Comparison of ENCODE assay signal across 8 mouse cellular contexts in genomic region chr4:129622803-129623535, GRCm38 (mm10). TPM values are rescaled to one million over a fixed set of nuclear protein-coding genes. Genes with fewer than 3 reads are reported as not detected.
DNase-seq lines count a peak whose midpoint lies in the region; ATAC-seq lines count a peak whose summit lies in the region.

No protein-coding gene starts in this region.

- no peak for DNase-seq in kidney, adult 18-20 months
- DNase-seq in cerebellum, postnatal 10 days, result peak; percentile 41 to 55
- DNase-seq in midbrain, embryonic 14.5 days, result no peak
- DNase-seq in thymus, postnatal 25 days, result no peak
- DNase-seq in Muller cell, postnatal 12 days (ENCODE audit: inconsistent ontology term), result no peak

- H3K9me3 ChIP-seq in kidney, embryonic 16.5 days (ENCODE audit: low read length), result no peaks in the 10 kb centered on the region
- no peaks in the 10 kb centered on the region for H3K9me3 ChIP-seq in hindbrain, embryonic 12.5 days (replicated peaks)
- no peaks in the 10 kb centered on the region for H3K9me3 ChIP-seq in midbrain, embryonic 14.5 days (ENCODE audit: control insufficient read depth, low read length)

- 17% methylated on average over 8 of the region's 8 CpGs for WGBS in kidney, embryonic 16.5 days
- 23% methylated on average over 8 of the region's 8 CpGs for whole genome bisulfite sequencing in hindbrain, embryonic 12.5 days
- 22% methylated on average over 8 of the region's 8 CpGs for WGBS in midbrain, embryonic 14.5 days

- peak overlapping the region; percentile 82 for H3K4me3 ChIP-seq in kidney, embryonic 16.5 days (ENCODE audit: low read length)
- peak overlapping the region; percentile 59 for H3K4me3 ChIP-seq in hindbrain, embryonic 12.5 days
- peak overlapping the region; percentile 65 for H3K4me3 ChIP-seq in midbrain, embryonic 14.5 days (replicated peaks; ENCODE audit: low read depth, low read length)

- peak overlapping the region; percentile 81 for H3K4me2 ChIP-seq in kidney, embryonic 16.5 days (replicated peaks; ENCODE audit: low read depth, low read length)
- H3K4me2 ChIP-seq in hindbrain, embryonic 12.5 days (replicated peaks), result peak overlapping the region; percentile 69
- H3K4me2 ChIP-seq in midbrain, embryonic 14.5 days (ENCODE audit: low read length), result peak overlapping the region; percentile 70

- H3K27ac ChIP-seq in kidney, embryonic 16.5 days (ENCODE audit: low read length), result peak overlapping the region; percentile 93
- H3K27ac ChIP-seq in hindbrain, embryonic 12.5 days, result peak overlapping the region; percentile 94
- peak overlapping the region; percentile 94 for H3K27ac ChIP-seq in midbrain, embryonic 14.5 days (replicated peaks; ENCODE audit: low read depth, low read length)

- ATAC-seq in kidney, embryonic 16.5 days (ENCODE audit: low FRiP score, low TSS enrichment), result no peak
- ATAC-seq in hindbrain, embryonic 12.5 days (ENCODE audit: low FRiP score), result no peak
- no peak for ATAC-seq in midbrain, embryonic 14.5 days (ENCODE audit: low FRiP score, low TSS enrichment)
- no peak for ATAC-seq in CD4-positive, CD25-positive, alpha-beta regulatory T cell, adult 4 months

- peak overlapping the region; percentile 90 for H3K9ac ChIP-seq in kidney, embryonic 16.5 days (replicated peaks; ENCODE audit: low read length)
- H3K9ac ChIP-seq in hindbrain, embryonic 12.5 days, result peak overlapping the region; percentile 80
- peak overlapping the region; percentile 73 for H3K9ac ChIP-seq in midbrain, embryonic 14.5 days (replicated peaks; ENCODE audit: low read length)

- peaks cover 41% of the 10 kb centered on the region for H3K4me1 ChIP-seq in kidney, embryonic 16.5 days (ENCODE audit: insufficient read depth, low read length)
- peaks cover 38% of the 10 kb centered on the region for H3K4me1 ChIP-seq in hindbrain, embryonic 12.5 days
- peaks cover 36% of the 10 kb centered on the region for H3K4me1 ChIP-seq in midbrain, embryonic 14.5 days (ENCODE audit: control insufficient read depth, insufficient read depth, low read length)

- no peaks in the 10 kb centered on the region for H3K27me3 ChIP-seq in kidney, embryonic 16.5 days (ENCODE audit: insufficient read depth, low read length)
- no peaks in the 10 kb centered on the region for H3K27me3 ChIP-seq in hindbrain, embryonic 12.5 days
- H3K27me3 ChIP-seq in midbrain, embryonic 14.5 days (ENCODE audit: control insufficient read depth, insufficient read depth, low read length), result no peaks in the 10 kb centered on the region

- peaks cover 24% of the 10 kb centered on the region for H3K36me3 ChIP-seq in kidney, embryonic 16.5 days (ENCODE audit: insufficient read depth, low read length)
- peaks cover 17% of the 10 kb centered on the region for H3K36me3 ChIP-seq in hindbrain, embryonic 12.5 days
- H3K36me3 ChIP-seq in midbrain, embryonic 14.5 days (ENCODE audit: control insufficient read depth, insufficient read depth, low read length), result peaks cover 24% of the 10 kb centered on the region

RNA-seq across cellular contexts. Expression of gene Ccdc28b, which starts 0.8 kb away (rescaled TPM):
- 64.1 and 71.7 TPM in 2 replicates for polyA plus RNA-seq in kidney, embryonic 16.5 days (2015; fragmentation: Nextera tagmentation; extraction: Ambion mirVana)
- 85.9 and 91.5 TPM in 2 replicates for polyA plus RNA-seq in hindbrain, embryonic 12.5 days (2016; fragmentation: Nextera tagmentation; extraction: Ambion mirVana)
- 127 and 147 TPM in 2 replicates for polyA plus RNA-seq in midbrain, embryonic 14.5 days (2014; fragmentation: Nextera tagmentation; extraction: Ambion mirVana)
- polyA plus RNA-seq in CD4-positive, CD25-positive, alpha-beta regulatory T cell, adult 4 months (2017; shearing (Covaris generic)), result 10 to 100 TPM; 28.6 to 39.5 TPM

RNA-seq across cellular contexts. Expression of gene Iqcc, which starts 4.1 kb away (rescaled TPM):
- polyA plus RNA-seq in kidney, embryonic 16.5 days (2015; fragmentation: Nextera tagmentation; extraction: Ambion mirVana), result 34.8 and 38.2 TPM in 2 replicates
- polyA plus RNA-seq in hindbrain, embryonic 12.5 days (2016; fragmentation: Nextera tagmentation; extraction: Ambion mirVana), result 30.0 and 31.8 TPM in 2 replicates
- 25.0 and 28.0 TPM in 2 replicates for polyA plus RNA-seq in midbrain, embryonic 14.5 days (2014; fragmentation: Nextera tagmentation; extraction: Ambion mirVana)
- polyA plus RNA-seq in CD4-positive, CD25-positive, alpha-beta regulatory T cell, adult 4 months (2017; shearing (Covaris generic)), result 10 to 100 TPM; 48.4 to 68.7 TPM

RNA-seq across cellular contexts. Expression of gene Dcdc2b, which starts 8.9 kb away (rescaled TPM):
- 2.6 and 3.2 TPM in 2 replicates for polyA plus RNA-seq in kidney, embryonic 16.5 days (2015; fragmentation: Nextera tagmentation; extraction: Ambion mirVana)
- polyA plus RNA-seq in hindbrain, embryonic 12.5 days (2016; fragmentation: Nextera tagmentation; extraction: Ambion mirVana), result 2.4 and 3.1 TPM in 2 replicates
- 2.9 and 4.4 TPM in 2 replicates for polyA plus RNA-seq in midbrain, embryonic 14.5 days (2014; fragmentation: Nextera tagmentation; extraction: Ambion mirVana)
- 1 to 10 TPM; 3.9 to 7.0 TPM for polyA plus RNA-seq in CD4-positive, CD25-positive, alpha-beta regulatory T cell, adult 4 months (2017; shearing (Covaris generic))

RNA-seq across cellular contexts. Expression of gene Txlna, which starts 17.9 kb away (rescaled TPM):
- 89.5 and 94.4 TPM in 2 replicates for polyA plus RNA-seq in kidney, embryonic 16.5 days (2015; fragmentation: Nextera tagmentation; extraction: Ambion mirVana)
- 90.8 and 91.1 TPM in 2 replicates for polyA plus RNA-seq in hindbrain, embryonic 12.5 days (2016; fragmentation: Nextera tagmentation; extraction: Ambion mirVana)
- 37.4 and 64.1 TPM in 2 replicates for polyA plus RNA-seq in midbrain, embryonic 14.5 days (2014; fragmentation: Nextera tagmentation; extraction: Ambion mirVana)
- 10 to 100 TPM; 19.8 to 29.3 TPM for polyA plus RNA-seq in CD4-positive, CD25-positive, alpha-beta regulatory T cell, adult 4 months (2017; shearing (Covaris generic))

RNA-seq across cellular contexts. Expression of gene Tmem234, which starts 22.5 kb away (rescaled TPM):
- 216 and 221 TPM in 2 replicates for polyA plus RNA-seq in kidney, embryonic 16.5 days (2015; fragmentation: Nextera tagmentation; extraction: Ambion mirVana)
- 164 and 174 TPM in 2 replicates for polyA plus RNA-seq in hindbrain, embryonic 12.5 days (2016; fragmentation: Nextera tagmentation; extraction: Ambion mirVana)
- 181 and 186 TPM in 2 replicates for polyA plus RNA-seq in midbrain, embryonic 14.5 days (2014; fragmentation: Nextera tagmentation; extraction: Ambion mirVana)
- 100 to 1,000 TPM; 254 to 306 TPM for polyA plus RNA-seq in CD4-positive, CD25-positive, alpha-beta regulatory T cell, adult 4 months (2017; shearing (Covaris generic))

Comparison
In these comparisons a context has a peak if more than half of its experiments do, and no peak if none do; other contexts are left out.
1. DNase-seq: peak in cerebellum, postnatal 10 days (2 of 2); none in kidney, adult 18-20 months (single experiment), midbrain, embryonic 14.5 days (single experiment), thymus, postnatal 25 days (single experiment) and Muller cell, postnatal 12 days (single experiment).
2. Peak in every context shown above with its lines, with median percentiles within 50 percentile points of each other: H3K27ac ChIP-seq, H3K4me2 ChIP-seq, H3K4me3 ChIP-seq and H3K9ac ChIP-seq.